Mouse (Mus musculus): ENCODE results near the gene Galnt2. TPM values are rescaled to one million over a fixed set of nuclear protein-coding genes. Genes with fewer than 3 reads are reported as not detected.

Gene Galnt2
- total RNA-seq, 2 experiments from 2014 or later, result 40.3 to 42.5 TPM

DNA sequence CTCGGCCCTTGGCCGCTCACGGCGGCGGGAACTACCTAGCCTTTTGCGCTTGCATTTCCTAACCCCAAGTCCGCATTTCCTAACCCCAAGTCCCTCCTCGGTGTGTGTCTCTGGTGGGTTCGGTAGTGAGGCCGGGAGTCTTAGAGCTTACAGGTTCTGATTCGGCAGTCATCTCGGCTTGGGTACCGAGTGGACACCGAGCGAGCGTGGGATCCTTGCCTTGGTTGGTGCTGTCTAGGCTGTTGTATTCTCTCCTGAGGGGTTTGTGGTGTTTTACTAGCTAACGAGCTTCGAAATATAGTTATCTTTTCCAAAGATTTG lies 1.0 kb downstream of the Galnt2 start:
- no peak for DNase-seq (ENCODE audit: low spot score)

DNA sequence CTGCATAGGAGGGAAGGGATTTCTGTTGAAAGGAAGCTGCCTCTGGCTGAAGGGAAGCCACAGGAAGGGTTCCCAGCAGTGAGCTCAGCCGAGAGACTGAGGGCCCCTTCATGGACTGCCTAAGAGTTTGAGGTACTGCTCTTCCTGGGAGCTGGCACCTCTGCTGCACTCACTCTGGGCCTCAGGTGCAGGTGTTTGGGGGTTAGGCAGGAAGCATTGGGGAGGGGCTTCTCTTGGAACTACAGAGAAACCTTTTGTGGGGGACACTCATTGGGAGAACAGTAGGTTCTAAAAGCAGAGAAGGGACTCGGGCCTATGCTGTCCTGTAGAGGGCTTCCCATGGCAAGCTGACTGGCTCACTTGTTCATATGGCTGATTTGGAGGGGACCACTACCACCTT lies 3.3 kb downstream of the Galnt2 start:
- no peak for DNase-seq (ENCODE audit: low spot score)

DNA sequence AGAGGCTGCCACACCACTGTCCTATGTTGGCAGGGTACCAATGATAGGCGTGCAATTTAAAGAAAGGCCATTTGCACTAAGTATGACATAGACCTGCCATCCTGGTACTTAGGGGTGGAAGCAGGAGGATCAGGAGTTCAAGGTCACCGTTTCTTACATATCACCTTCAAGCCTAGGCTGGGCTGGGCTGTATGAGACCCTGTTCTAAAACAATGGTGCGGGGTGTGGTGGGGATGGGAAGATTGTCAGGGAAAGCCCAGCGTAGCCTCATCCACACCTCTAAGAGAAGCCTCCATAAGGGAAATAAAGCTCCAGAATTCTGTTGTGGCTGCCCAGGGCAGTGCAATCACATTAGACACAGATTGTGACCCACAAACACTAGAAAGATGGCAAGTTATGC lies 4.3 kb downstream of the Galnt2 start:
- DNase-seq (ENCODE audit: low spot score), result no peak

DNA sequence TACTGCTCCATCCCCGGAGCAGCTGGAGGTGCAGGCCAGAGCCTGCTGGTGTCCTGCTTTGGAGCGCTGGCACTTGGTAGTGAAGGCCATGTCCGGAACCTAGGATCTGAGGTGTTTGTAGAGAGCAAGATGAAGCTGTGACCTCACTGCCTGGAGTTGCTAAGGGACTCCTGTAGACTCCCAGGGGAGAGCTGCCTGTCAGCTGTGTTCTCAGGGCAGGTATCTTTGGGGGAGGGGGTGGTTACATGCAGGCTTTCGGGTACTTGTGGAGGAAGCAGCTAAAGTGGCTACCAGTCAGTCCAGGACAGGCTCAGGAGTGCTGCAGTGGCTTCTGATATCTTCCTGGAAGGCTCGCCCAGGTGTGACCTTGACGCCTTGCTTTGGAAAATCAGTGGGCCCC lies 8.2 kb downstream of the Galnt2 start:
- no peak for DNase-seq (ENCODE audit: low spot score)

DNA sequence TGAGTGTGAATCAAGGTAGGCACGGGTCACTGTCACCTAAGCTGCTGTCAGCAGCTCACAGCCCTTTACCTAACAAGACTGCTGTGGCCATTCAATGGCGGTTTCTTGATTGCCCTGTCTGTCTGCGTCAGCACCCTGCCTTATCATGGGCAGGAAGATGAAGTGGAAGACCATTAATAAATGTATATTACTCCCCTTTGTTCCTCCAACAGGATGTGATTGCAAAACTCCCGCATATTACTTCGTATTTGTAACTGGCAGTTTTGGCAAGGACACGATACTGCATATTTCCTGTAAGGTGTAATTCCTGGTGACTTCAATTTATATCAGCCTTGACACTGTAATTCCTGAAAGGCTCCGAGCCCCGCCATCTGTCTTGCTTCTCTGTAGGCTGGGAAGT lies 9.7 kb downstream of the Galnt2 start:
- DNase-seq (ENCODE audit: low spot score), result no peak

DNA sequence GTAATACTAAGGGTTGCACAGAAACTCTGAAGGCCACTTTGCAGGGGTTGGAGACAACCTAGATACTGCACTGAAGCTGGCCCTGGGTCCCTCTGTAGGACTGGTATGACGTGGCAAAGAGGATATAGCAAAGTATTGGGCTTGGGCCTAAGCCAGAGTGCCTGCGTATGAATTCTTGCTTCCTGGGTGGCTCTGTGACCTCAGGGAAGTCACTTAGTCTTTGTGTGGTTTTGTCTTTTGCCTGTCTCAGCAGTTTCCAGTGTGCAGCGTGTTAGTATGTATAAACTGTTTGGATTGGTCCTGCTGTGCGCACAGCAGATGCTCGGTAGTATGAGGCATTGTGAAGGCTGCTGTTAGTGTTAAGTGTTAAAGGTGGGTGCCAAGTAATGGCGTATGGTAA lies 11.0 kb downstream of the Galnt2 start:
- no peak for DNase-seq (ENCODE audit: low spot score)

DNA sequence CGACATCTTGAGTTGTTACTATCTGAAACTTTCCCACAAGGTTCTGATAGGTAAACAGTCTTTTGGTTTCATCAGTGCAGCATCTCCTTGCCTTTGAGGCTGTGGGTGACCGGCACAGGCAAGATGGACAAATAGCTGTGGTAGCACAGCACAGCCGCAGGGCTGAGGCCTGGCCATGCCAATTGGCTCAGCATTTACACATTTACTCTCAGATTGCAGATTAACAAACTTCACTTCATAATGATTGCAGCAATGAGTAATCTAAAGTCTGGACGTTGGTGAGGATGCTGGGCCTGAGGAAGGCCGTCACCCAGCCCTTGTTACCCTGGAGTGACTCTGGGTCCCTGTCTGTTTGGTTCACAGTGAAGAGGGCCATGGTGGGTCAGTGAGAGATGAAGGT lies 11.7 kb downstream of the Galnt2 start:
- DNase-seq (ENCODE audit: low spot score), result no peak

DNA sequence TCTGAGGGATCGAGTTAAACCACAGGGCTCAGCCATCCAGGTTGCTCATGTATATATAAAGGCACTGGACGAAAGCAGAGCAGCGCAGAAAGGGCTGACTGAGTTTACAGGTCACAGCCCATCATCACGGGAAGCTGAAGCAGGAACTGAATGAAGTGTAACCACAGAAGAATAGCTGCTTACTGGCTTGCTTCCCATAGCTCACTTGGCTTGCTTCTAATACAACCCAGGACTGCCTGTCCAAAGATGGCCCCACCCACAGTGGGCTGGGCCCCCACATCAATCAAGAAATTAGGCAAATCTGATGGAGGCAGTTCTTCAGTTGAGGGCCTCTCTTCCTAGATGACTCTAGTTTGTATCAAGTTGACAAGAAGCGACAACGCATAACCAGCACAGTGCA lies 16.4 kb downstream of the Galnt2 start:
- no peak for DNase-seq (ENCODE audit: low spot score)

DNA sequence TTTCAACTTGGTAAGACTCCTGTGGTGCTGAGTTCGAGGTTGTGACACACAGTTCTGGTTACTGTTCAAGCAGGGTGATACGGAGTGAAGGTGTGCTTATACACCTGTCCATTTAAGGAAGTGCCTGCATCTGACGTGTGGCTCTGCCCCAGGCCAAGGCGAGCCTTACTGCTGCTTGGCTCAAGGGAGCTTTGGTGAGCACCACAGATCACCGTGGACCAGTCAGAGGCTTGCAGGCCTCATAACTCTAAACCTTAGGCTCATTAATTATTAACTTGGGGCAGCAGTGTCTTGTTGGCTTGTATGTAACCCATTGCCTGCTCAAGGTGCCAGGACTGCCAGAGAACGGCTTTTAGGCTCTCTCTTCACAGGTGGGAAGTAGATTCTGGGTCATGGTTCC lies 17.5 kb downstream of the Galnt2 start:
- no peak for DNase-seq (ENCODE audit: low spot score)

DNA sequence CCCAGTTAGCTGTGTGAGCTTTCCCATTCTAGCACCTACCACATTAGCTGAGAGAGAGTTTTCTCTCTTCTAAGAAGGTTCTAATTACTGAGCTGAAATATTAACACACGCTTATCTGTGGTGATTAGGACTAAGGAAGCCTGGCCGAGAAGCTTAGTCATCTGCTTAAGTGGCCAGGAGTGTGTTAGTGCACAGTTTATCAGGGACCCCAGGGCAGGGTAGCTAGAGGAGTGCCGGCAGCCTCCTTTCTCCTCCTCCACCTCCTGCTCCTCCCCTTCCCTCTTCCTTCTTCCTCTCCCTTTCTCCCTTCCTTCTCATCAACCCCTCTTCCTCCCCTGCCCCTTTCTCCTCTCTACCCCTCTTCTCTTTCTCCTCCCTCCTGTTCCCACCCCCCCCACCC lies 19.1 kb downstream of the Galnt2 start:
- no peak for DNase-seq (ENCODE audit: low spot score)

DNA sequence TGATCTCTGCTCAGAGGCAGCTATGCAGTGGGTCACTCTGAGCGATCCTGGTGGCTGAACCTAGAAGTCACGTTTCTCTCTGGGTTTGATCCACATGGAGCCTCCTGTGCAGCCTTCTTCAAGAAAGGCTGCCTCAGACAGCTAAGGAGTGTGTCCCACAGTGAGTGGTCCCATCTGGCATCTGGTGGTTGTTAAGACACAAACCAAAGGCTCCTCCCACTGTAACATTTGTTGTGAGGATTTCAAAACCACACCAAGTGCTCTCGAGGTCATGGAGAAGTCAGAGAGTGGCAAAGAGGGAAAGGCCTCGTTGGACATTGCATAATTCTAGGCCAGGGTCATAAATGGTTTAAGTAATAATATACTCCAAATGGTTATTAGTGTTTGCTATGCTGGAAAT lies 19.6 kb downstream of the Galnt2 start:
- no peak for DNase-seq (ENCODE audit: low spot score)

DNA sequence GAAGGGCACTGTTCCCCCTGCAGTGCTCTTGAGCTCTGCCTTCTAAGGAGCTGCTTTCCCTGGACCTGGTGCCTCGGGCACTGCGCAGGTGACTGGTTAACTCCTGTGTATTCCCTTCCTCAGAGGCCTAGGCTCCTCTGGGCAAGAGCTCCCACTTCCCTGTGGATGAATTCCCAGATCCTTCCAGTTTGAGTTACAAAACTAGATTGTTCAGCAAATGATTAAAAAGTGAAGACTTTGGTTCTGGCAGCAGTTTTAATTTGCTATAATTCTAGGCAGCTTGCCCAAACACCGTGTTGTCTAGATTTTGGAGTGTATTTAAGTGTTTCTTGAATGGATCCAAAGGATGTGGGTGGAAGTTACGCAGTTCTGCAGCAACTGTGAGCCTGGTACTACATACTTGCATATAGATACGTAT lies 21.4 kb downstream of the Galnt2 start:
- DNase-seq (ENCODE audit: low spot score), result no peak

DNA sequence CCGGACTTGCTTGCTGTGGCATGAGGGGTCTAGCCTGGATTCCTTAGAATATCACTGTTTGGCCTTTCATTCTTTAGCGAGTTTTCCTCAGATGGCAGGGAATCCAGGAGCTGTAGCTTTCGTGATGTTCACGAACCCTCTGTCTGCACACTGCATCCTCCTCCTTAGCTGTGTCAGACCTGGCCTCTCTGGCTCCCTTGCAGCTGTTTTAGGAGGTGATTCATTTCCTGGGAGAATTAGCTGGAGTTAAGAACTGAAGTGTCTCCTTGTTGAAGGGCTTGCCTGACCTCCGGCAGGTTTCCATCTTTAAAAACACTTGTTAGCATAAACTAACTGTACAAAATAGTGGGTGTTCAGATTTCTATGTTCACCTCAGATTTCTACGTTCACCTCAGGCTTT lies 22.7 kb downstream of the Galnt2 start:
- no peak for DNase-seq (ENCODE audit: low spot score)

DNA sequence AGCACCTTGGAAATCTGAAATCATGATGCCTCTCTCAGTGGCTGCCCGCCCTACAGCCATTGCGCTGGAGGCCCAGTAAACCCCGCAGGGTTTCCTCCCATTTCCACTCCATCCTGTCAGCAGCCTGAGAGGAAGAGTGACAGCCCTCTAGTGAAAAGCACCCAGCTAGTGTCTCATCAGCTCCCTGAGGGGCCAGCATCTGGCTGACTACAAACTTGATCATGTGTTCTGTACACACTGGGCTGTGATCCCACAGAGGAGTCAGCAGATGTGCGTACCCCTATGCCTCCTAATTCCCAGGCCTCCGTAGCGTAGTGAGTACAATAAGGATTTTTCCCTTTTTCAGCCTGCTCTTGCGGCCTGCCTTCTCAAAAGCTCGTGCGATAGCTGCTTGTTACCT lies 25.6 kb downstream of the Galnt2 start:
- DNase-seq (ENCODE audit: low spot score), result no peak

DNA sequence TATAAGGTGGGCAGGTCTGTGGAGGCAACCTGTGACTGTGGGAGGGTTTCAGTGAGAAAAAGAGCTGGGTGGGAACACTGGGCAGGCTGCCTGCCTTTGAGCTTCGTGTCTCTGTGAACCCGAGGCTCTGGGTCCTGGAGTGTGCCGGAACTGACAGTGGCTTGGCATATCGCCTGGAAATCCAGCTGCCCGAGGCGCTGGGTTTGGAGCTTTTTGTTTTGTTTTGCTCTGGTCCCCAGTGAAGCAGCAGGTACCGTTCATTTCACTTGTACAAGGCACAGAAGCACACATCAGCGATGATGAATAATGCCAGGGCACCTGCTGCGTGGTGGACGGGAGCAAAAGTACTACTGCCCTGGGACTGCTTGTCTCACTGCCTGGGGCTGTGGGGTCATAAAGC lies 26.2 kb downstream of the Galnt2 start:
- DNase-seq (ENCODE audit: low spot score), result peak; percentile 75

DNA sequence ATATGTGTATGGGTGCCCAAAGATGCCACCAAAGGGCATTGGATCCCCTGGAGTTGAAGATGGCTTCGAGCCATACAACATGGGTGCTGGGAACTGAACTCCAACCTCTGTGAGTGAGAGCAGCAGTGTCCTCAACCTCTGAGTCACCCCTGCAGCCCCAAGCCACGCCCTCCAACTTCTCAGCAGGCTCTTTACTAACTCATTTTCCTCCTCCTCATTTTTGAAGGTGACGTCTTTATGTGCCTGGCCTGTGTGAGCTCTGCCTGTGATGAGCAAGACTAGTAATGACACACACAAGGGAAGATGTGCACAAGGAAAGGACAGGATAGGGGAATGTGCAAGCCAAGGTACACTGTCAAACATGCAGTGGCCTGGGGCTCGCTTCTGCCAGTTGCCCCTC lies 28.0 kb downstream of the Galnt2 start:
- DNase-seq (ENCODE audit: low spot score), result no peak

DNA sequence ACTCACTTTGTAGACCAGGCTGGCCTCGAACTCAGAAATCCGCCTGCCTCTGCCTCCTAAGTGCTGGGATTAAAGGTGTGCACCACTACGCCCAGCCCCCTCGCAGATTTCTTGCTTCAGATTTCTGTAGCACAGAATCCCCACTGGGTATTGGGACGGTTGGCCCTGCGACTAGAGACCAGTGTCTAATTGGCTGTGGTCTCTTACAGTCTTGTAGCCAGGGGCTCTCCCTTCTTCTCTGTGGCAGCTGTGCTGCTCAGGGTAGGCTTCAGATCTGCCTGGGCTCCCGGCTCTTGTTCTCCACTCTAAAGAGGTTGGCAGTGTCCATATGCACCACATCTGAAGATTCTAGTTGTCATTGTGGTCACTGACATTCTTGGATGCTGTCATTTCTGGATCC lies 28.7 kb downstream of the Galnt2 start:
- DNase-seq (ENCODE audit: low spot score), result no peak

DNA sequence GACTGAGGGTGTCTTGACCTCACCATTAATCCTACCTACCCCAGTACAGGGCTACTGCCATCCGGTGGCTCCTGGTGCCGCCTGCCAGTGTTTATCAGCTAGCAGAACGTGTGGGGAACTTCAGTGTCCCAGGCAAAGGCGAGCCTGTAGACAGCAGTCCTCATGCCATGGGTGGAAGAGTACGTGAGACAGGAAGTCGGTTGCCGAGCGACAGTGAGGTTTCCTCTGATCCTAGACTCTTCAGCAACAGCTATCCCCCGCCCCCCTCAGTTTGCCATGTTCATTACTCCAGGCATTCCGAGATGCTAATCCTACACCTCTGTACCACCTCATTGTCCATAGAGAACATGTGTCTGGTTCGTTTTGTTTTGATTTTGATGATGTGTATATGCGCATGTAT lies 29.2 kb downstream of the Galnt2 start:
- no peak for DNase-seq (ENCODE audit: low spot score)

DNA sequence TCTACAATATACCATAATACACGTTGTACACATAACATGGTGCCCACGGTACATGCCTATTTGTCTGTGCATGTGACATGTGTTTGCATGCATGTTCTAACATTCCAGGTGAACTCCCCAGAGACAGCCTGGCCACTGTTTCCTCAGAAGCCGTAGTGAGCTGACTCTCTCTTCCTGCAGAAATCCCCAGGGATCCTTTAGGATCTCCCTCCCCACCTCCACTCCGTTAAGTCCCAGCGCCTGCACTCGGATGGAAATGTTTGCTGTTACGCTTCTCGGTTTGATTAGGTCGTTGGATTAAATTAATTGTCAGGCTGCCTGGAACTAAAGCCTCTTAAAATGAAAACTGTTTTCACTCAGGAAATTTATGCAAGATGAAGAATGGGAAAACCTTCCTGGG lies 31.9 kb downstream of the Galnt2 start:
- DNase-seq (ENCODE audit: low spot score), result no peak

DNA sequence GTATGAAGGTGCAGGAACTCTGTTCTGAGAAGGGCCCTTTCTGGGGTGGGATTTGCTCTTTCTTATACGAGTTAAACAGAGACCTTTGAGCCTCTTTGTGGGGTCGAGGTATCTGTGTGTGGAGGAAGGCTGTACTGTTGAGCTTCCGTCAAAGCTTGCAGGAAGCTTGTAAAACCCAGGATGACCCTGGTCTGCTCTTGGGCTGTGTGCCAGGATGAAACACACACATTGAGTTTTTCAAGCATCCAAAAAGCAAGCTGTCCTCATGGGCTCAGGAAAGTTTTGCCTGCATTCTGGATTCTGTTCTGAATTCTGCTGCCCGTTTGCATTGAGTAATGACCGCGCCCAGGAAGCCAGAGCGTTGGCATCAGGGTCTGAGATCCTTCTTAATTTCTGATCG lies 32.8 kb downstream of the Galnt2 start:
- DNase-seq (ENCODE audit: low spot score), result no peak

DNA sequence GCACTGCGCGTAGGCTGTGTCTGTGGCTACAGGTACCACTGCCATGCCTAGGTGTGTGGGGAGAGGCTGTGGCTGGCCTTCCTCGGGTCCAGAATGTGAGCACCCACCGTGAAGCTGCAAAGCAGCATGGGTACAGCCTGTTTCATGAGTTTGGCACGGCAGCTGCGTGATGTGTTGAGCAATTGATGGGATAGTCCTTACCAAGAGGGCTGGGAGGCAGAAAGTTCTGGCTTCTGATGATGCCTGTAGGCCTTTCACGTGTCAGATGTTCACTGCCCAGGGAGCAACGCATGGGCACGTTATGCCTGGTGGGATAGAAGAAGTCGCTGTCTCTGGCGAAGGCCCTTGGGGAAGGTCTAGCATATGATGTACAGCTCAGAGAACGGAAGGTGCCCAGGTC lies 33.5 kb downstream of the Galnt2 start:
- no peak for DNase-seq (ENCODE audit: low spot score)

DNA sequence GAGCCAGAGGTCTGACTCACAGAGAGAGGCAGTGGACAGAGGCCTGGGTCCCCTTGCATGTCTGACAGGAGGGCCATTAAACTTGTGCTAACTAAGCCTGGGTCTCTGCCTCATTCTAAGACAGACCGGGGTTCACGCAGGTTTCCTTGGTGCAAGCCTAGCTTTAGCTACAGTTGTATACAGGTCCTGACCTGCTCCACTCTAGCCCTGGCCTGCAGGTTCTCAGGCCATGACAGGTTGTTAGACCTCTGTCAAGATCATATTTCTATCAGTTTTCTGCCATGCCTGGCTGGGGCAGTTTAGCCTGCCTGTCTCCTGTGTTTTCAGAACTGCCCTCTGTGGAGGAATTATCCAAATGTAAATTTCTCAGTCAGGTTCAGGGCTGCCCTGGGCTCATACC lies 33.9 kb downstream of the Galnt2 start:
- no peak for DNase-seq (ENCODE audit: low spot score)

DNA sequence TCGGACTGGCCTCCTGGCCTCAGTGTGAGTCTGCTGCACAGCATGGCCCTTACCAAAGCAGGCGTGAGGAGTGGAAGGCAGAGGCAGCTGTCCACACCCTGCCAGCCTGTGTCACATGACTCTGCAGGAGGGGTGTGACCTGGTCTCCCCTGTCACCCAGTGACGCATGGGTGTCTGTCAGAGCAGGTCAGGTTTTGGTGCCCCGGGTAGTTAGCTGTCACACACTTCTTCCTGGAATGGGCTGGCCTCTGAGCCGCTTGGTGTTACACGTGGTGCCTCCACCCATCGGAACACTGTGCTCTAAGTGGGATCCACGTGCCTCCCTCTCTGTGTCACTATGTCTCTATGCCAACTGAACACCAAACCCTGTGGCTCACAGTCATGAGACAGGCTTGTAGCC lies 34.6 kb downstream of the Galnt2 start:
- DNase-seq (ENCODE audit: low spot score), result peak; percentile 72

DNA sequence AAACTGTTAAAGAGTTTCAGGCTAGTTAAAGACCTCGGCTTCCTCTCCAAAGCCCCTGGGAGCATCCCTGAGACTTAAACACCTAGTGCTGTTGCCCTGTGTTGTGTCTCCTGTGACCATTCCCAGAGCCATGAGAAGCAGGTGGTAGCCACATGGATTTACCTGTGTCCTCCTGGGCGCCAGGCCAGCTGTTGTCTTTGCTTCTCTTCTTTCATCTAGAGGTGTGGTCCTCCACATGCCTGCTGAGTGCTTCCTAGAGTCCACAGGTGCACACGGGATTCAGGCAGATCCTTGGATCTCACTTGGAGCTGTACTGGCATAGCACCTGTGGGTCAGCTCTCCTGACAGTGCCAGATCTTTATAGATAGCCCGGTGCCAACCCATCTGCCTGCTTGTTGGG lies 36.0 kb downstream of the Galnt2 start:
- no peak for DNase-seq (ENCODE audit: low spot score)

DNA sequence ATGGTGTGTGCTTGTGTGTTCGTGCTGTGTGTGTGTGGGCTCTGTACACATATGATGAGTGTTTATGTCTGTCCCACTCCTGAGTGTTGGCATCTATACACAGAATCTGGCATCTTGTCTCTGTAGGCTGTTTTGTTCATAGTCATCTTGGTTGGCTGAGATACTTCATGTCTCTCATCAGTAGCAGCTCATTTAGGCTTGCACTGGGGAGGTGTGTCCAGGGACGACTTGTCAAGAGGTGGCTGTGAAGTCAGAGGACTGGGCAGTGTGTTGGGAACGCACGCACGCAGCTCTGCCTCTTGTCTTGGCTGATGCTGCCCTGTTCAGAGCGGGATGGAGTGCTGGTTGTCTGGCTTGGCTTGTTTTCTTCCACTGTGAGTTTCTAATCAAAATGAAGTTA lies 39.3 kb downstream of the Galnt2 start:
- no peak for DNase-seq (ENCODE audit: low spot score)

Data from gastrocnemius, adult 18-20 months (tissue).